Mouse (Mus musculus) left cerebral cortex, postnatal 10 days (tissue): Measurements from ENCODE around the gene Srprb. TPM values are rescaled to one million over a fixed set of nuclear protein-coding genes. Genes with fewer than 3 reads are reported as not detected.
"Not testable (repeated sequence)": the region's sequence is repeated elsewhere in the genome, so short reads cannot be mapped to it uniquely, and the experiment has no call there.

Experiments used
- DNase-seq, 2 experiments: peaks; one replicate each; pipeline ENCODE4 v3.0.0; 2021 to 2022; ENCODE audit warnings: low spot score in 2 of 2, mixed read lengths in 1 of 2; ENCODE audit errors: extremely low spot score in 1 of 2
- intact Hi-C: fragments of 180-260 bp; cut with DNase I; formaldehyde crosslinking; loops from one replicate; pipeline ENCODE4 v1.15.1; 2025
- total RNA-seq, 2 experiments: library from RNA; stranded (reverse); gene quantifications; 2 replicates each; pipeline ENCODE4 v1.2.3; 2021

Srprb gene
- total RNA-seq, 2 experiments from 2014 or later = 20.9 to 22.4 TPM

DNA sequence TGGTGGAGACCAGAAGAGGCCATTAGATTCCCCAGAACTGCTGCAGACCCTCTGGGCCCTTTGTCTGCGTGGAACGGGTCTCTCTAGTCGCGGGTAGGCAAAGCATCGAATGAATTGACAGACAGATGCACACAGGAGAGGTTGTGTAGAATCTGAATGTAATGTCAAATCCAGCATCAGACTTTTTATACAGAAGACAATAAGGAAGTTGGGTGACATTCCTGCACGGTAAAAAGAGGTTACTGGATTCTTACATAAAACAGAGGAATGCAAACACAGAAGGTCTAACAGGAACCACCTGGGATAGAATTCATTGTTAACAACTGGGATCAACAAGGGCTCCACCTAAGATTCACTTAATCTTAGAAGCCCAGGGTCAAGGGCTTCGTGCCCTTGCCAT, 46.8 kb downstream of the Srprb start:
- intact Hi-C loops, DNase-seq: not testable (repeated sequence)

DNA sequence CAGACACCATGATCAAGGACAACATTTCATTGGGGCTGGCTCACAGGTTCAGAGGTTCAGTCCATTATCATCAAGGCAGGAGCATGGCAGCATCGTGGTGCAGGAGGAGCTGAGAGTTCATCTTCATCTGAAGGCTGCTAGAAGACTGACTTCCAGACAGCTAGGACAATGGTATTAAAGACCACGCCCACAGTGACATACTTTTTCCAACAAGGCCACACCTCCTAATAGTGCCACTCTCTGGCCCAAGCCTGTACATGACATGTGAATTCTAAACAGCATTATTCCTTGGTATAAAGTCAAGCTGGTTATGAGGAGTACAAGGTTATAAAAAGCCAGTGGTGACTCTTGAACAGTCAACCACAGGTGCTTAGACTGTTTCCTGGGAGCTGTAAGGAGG, 47.4 kb downstream of the Srprb start:
- no peak for DNase-seq
- intact Hi-C loops = no loop called here

DNA sequence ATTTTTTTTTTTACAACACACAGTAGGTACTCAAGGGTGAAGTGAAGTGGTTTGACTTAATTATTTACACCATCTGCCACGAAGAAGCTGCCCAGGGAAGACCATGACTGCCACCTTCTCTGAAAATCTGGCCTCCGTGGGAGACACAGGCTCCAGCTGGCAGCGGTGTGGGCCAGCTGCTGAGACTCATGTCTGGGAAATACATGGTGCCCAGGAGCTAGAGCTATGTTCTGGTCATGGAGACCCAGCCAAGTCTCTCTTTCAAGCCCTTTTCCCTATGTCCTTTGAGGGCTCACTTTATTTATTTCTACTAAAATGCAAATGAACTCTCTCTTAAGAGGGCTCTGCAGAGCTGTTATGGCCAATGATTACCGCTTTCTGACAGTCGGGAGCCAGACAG, 48.7 kb downstream of the Srprb start:
- intact Hi-C loops = no loop called here
- DNase-seq = no peak

DNA sequence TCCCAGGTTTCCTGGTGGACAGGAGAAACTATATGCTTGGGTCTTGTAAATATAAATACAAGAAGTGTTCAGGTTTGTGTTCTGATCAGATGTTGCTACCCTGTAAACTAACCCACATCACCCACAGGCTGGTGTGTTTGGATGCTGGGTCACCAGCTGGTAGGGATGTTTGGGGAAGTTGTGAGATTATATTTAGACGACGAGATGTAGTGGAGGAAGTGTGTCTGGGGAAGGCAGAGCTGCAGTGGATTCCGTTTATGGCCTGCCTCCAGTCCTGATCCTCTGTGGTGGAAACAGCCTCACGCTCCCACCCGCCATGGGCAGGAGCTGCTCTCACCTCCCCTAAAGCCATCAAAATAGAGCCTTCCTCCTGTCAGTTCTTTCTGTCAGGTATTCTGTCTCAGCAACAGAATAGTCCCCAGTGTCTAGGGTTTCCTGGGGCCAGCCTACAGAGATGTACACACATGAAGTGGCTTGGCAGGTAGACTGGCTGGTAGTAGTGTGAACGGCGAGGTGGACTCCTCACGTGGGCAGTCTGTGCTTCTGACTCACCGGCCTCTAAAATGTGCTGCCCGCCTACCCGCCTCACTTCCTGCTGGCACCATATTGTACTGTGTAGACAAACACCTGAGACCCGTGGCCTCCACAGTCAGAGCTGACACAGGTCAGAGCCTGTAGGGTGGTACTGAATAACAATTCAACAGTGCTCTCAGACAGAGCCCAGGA, 52.7 kb downstream of the Srprb start:
- no peak for DNase-seq

DNA sequence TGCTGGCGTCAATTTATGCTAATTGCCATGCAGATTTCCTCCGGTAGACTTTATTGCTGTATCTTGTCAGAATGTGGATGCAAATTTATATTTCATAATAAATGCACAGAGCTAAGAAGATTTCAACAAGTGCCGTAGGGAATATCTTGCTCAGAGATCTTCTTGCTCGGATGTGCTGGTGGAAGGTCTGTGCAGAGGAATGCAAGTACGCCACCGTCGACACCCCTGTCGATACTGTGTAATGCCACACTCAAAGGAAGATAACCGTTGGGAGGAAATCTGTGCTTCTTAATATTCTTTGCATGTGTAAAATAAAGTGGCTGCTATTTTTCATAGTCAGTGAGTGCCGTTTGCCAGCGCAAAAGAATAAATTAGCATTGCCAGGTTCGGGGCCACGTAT, 54.8 kb downstream of the Srprb start:
- intact Hi-C loops = no loop called here
- DNase-seq = no peak

More for the DNA sequence above, 52.7 kb downstream of the Srprb start:
- intact Hi-C loops = no loop called here

DNA sequence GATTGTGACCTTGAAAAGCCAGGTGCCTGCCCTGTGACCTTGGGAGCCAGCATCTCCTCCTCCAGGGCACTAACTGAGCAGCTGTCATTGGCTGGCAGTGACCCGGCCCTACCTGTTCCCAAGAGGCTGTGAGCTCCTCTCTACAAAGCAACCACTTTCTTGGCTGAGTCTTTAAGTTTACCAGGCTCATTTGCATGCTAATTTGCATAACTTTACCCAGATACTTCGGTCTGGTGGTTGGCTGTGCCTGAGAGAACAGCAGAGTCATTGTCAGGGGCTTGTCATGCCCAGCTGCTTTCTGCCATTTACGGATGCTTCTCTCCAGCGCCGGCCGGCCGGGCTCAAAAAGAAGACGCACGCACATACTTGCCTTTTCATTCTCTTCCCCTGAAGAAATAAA, 55.2 kb downstream of the Srprb start:
- intact Hi-C loops = no loop called here
- DNase-seq = no peak

DNA sequence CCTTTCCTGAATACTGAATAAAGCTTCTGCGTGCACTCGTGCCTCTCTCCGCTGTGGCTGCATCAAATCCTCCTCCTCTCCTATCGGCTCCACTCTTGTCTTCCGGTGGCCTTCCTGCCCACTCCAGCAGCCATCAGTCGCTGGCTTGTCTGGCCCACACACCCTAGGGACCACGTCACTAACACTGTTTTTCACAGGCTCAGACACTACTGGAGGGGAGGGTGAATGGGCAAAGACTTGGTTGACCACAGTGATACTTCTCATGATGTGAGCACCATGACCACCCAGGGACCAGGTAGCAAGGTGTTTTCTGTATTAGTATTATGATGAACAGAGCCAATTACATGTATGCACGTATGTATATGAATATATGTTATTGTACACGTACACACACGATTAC, 55.7 kb downstream of the Srprb start:
- no peak for DNase-seq
- intact Hi-C loops = no loop called here

DNA sequence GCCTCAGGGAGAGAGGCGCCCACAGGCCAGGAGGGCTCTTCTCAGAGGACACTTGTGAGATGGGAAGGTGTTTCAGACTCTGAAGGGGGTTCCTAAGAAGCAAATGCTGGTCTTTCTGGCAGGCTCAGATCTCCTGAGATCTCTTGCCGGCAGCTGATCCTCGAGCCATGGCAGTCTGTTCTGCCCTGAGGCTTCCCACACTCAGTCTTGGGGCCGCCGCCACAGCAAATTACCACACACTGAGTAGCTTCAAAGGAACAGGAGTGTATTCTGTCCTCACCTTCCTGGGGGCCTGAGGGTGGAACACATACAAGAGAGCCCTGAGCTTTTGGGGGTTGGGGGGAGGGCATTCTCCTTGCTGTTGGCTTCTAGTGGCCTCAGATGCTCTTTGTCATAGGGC, 56.6 kb downstream of the Srprb start:
- intact Hi-C loops = no loop called here
- no peak for DNase-seq

DNA sequence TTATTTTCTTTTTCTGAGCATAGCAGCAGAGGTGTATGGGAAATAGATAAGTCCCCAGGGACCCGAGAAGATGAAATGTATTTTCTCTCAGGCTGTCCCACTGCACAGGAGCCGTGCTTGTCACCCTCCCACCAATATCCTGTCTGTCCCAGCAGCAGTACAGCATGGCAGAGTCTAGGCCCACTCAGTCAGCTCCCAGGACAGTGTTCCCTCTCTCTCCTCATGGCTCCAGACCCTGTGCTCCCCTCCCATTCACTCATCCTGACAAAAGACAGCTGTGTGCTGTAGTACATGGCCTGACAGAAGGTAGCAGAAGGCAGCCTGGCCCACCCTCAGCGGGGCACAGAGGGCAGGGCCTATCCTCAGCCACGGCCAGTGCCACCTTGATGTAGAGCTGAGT, 58.1 kb downstream of the Srprb start:
- intact Hi-C loops = no loop called here
- no peak for DNase-seq

DNA sequence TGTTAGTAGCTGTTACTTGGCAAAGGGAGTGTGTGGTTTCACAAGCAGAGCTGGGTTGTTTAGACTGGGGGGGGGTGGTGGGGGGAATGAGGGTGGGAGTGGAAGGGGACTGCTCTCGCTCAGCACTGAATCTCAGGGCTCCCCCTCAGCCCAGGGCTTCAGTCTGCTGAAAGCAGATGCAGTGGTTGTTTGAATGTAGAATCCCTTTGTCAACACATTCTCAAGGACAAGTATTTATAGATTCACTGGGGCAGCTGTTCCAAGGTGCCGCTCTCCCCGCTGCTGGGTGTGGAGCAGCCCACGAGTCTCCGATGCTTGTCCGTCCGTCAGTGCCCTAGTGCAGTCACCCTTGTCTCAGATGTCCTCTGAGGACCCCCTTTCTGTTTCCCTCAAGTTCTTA, 60.7 kb downstream of the Srprb start:
- DNase-seq = no peak
- intact Hi-C loops = no loop called here

DNA sequence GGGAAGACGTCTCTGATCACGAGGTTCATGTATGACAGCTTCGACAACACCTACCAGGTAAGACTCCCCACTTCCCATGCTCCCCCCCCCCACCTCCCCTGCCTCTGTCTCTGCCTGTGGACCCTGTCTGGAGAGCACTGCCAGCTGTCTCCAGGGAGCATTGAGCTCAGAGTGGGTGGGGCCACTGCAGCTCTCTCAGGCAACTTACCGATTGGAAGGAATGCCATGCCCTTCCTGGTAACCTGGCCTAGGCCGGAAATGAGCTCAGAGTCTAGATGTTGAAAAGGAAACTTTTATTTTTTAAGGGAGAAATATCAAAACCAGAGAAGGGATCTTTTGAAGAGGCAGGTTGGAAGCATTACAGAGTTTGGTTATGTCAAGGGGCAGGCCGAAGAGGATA, 61.6 kb downstream of the Srprb start:
- no peak for DNase-seq
- intact Hi-C loops = no loop called here

DNA sequence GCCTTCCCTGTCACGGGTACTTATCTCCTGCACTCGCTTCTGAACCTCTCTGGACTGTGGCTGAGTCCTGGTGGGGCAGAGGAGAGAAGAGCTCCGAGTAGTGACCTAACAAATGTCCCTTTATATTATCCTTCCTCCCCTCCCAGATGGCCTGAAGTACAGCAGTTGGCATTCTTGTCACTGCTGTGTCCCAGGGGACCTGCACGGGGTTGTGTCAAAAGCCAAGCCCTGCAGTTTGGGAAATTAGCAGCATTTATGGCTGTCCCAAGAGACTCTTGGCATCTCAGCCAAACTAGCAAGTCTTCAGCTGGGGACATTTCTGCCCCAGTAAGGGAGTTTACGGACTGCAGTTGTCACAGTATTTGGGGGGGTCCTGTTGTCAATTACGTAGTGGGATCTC, 62.5 kb downstream of the Srprb start:
- intact Hi-C loops = no loop called here
- DNase-seq = no peak

Other genes with a start within 250 kb of the Srprb start
- gene Slco2a1, start 213.4 kb downstream of the Srprb start, total RNA-seq = 1 to 10 TPM; 1.9 to 3.2 TPM
- 100 to 1,000 TPM; 623 to 633 TPM for gene Rab6b, start 90.3 kb downstream of the Srprb start, total RNA-seq
- gene Gm20425, start 28.2 kb upstream of the Srprb start, total RNA-seq = 1 to 10 TPM; 2.9 to 4.2 TPM
- 10 to 100 TPM; 13.7 to 19.2 TPM for gene Trf, start 28.3 kb upstream of the Srprb start, total RNA-seq
- gene 1300017J02Rik, start 102.9 kb upstream of the Srprb start, total RNA-seq = under 1 TPM; 0.49 to 0.99 TPM
- gene Topbp1, start 103.1 kb upstream of the Srprb start, total RNA-seq = 10 to 100 TPM; 26.0 to 27.4 TPM
- 100 to 1,000 TPM; 101 to 107 TPM for gene Cdv3, start 163.7 kb upstream of the Srprb start, total RNA-seq